Mouse (Mus musculus) testis, postnatal 10 days (tissue): ENCODE measurements around the gene Brms1l.

ENCODE experiments used
- DNase-seq: peaks from one replicate; pipeline ENCODE4 v3.0.0; 2021; ENCODE audit warnings: low spot score

Gene Brms1l

GRCm38 (mm10) chr12:55860631-55861030, 24.5 kb downstream of the Brms1l start:
- DNase-seq, result no peak

DNA sequence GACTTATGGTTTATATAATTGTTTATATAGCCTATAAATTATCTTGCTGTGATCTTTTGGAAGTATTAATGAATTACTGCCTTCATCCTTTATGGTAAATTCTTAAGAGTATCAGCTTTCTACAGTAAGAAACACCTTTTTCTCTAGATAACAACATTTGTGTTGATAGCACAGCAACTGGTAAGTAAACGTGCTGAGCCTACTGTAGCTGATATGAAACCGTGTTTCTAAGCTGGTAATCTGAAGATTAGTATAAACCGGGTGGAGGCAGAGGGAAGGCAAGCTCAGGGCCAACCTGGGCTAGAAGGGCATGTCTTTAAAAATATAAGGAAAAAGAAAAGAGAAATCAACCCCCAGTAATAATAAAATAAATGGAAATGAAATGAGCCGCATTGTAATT, 31.6 kb downstream of the Brms1l start:
- no peak for DNase-seq

DNA sequence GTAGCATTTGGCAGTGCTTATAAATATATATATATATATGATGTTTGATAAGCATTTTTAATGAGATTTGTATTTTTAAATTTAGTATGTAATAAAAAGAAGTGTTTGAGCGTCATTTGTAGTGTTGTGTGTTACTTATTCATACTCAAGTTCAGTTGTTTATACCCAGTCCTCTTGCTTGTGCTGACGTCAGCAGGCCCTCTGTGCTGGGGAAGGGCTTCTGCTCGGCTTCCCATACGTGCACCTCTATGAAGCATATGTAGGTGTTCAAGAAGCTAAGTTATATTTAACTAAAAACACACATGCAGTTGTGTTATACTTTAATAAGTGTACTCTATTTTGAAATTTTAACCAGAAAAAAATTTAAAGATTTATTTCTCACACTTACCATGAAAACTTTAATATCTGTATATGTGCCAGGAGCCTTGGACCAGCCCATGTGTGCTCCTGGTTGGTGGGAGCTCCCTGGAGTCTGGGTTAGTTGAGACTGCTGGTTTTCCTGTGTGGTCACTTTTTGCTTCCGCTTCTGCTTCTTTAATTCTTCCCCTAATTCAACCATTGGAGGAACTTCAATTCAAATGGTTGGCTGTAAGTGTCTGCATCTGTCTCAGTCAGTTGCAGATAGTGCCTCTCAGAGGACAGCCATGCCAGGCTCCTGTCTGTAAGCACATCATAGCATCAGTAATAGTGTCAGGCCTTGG, 33.6 kb downstream of the Brms1l start:
- no peak for DNase-seq

DNA sequence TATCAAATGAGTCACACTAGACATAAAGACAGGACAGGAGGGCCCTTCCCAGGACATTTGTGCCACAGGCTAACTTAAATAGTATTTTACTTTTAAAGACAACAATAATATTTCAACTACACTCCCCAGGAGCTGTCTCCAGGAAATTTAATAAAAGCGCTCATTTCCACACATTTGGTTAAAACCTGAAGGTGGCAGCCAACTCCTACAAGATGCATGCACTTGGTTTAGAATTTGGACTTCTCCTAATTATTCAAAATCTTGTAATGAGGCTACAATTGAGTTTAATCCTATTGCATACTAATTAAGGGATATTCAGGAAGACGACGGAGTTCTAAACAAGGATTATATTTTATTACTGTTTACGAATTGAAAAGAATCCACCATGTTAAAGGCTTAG, 49.3 kb downstream of the Brms1l start:
- DNase-seq, result no peak

DNA sequence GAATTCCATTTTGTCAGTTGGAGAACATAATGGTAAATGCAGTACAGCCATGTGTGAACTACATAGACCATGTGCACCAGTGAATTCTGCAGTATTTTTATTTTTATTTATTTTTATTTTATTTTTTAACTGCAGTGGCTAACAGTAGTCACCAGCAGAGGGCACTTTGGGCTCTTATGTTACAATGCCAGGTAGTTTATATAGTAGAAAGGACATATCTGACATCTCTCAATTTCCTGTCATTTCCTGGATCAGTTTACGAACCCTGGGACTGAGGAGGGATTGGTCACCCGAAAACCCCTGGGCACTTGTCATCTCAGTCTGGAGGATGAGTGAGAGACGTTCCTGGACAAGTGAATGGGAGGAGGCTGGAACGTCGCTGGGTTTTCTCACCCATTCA, 52.4 kb downstream of the Brms1l start:
- no peak for DNase-seq

GRCm38 (mm10) chr12:55904801-55905200, 68.7 kb downstream of the Brms1l start:
- DNase-seq, result no peak

DNA sequence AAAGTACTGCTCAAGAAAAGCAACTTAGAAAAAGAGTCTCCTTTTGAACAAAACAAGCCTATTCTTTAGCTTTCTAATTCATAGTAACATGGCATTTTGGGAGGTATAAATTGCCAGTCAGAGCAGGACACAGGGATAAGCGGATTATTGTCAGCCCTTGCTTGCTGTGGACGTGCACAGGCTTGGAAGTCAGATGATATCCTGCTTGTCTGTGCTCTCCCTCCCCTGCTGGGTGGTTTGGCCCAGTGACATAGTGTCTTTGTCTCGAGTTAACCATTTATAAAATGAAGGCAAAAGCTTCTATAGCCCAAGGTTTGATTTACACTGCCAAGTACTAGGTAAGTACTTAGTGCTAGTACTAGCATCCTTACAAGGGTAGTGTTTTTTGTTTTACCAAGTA, 76.0 kb downstream of the Brms1l start:
- no peak for DNase-seq

DNA sequence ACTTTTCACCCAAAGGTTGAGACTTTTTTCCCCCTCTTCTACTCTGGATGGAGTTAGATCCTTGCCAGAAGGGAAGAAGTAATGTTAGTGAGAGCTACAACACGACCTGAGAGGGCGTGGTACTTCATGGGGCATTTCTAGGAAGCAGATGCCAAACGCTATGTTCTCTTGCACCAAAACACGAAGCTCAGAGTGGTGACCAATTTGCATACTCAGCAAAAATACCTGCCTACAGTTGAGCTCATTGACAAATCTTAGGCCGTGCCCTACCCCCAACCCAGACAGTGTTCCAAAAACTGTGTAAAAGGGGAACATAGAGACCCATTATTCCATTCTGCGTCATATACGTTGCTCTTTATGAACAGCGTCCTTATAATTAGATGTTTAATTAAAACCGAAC, 77.1 kb downstream of the Brms1l start:
- no peak for DNase-seq

GRCm38 (mm10) chr12:55916250-55916649, 80.1 kb downstream of the Brms1l start:
- DNase-seq, result no peak

- DNase-seq, result no peak
These were observed 80.9 kb downstream of the Brms1l start for GRCm38 (mm10) chr12:55917020-55917419.
